Mouse (Mus musculus) intestine, postnatal 0 days (tissue): ENCODE data around the gene Tspan9. TPM values are rescaled to one million over a fixed set of nuclear protein-coding genes. Genes with fewer than 3 reads are reported as not detected.

Experiments used
- ATAC-seq: fragments of 200-750 bp; cut with Nextera tagmentation; 2 replicates; pipeline ENCODE4 v1.8.0; 2017; ENCODE audit warnings: mild to moderate bottlenecking, moderate TSS enrichment, moderate library complexity
- H3K27ac ChIP-seq: fragments of 300-500 bp; sonication (generic); 2 replicates; pipeline ENCODE4 v1.5.1; 2014; ENCODE audit warnings: mild to moderate bottlenecking, low read depth, low read length, moderate library complexity
- H3K27me3 ChIP-seq: fragments of 300-500 bp; sonication (generic); replicated peaks from 2 replicates; pipeline ENCODE4 v1.6.1; 2014; ENCODE audit warnings: low read length, mixed read lengths; ENCODE audit not compliant: control insufficient read depth, insufficient read depth
- H3K36me3 ChIP-seq: fragments of 300-500 bp; sonication (generic); 2 replicates; pipeline ENCODE4 v1.6.1; 2014; ENCODE audit warnings: mild to moderate bottlenecking, moderate library complexity; ENCODE audit not compliant: control insufficient read depth, insufficient read depth
- H3K4me1 ChIP-seq: fragments of 300-500 bp; sonication (generic); replicated peaks from 2 replicates; pipeline ENCODE4 v1.6.1; 2014; ENCODE audit warnings: antibody characterized with exemption, low read length, mixed read lengths; ENCODE audit not compliant: control insufficient read depth, insufficient read depth
- H3K4me2 ChIP-seq: fragments of 300-500 bp; sonication (generic); replicated peaks from 2 replicates; pipeline ENCODE4 v1.6.1; 2014; ENCODE audit warnings: low read depth, mild to moderate bottlenecking, moderate library complexity
- H3K4me3 ChIP-seq: fragments of 300-500 bp; sonication (generic); 2 replicates; pipeline ENCODE4 v1.5.1; 2014; ENCODE audit warnings: low read depth, low read length
- H3K9ac ChIP-seq: fragments of 300-500 bp; sonication (generic); 2 replicates; pipeline ENCODE4 v1.6.1; 2014; ENCODE audit warnings: mild to moderate bottlenecking, low read depth, low read length
- H3K9me3 ChIP-seq: fragments of 300-500 bp; sonication (generic); 2 replicates; pipeline ENCODE4 v1.6.1; 2016; ENCODE audit warnings: mixed run types; ENCODE audit not compliant: control insufficient read depth
- CTCF ChIP-seq: sonication (generic); IDR thresholded peaks from 2 replicates; pipeline ENCODE4 v1.5.1; 2016; ENCODE audit warnings: low read depth, mild to moderate bottlenecking, control low read depth, antibody characterized with exemption, moderate library complexity
- WGBS: fragments of 180-500 bp; shearing (Covaris S2); extraction: QIAGEN DNeasy Blood & Tissue Kit; methylation state at CpG from one replicate; pipeline ENCODE4 v1.1.7; 2014; 5-methylcytosine and 5-hydroxymethylcytosine counted together
- polyA plus RNA-seq: library from polyadenylated mRNA; unstranded; fragments of >200 nt; fragmentation: Nextera tagmentation; extraction: Ambion mirVana; gene quantifications from 2 replicates; pipeline ENCODE4 v1.2.1, GENCODE M21; 2015

Gene Tspan9
- polyA plus RNA-seq, 1 experiment from 2014 or later: 55.5 TPM

DNA sequence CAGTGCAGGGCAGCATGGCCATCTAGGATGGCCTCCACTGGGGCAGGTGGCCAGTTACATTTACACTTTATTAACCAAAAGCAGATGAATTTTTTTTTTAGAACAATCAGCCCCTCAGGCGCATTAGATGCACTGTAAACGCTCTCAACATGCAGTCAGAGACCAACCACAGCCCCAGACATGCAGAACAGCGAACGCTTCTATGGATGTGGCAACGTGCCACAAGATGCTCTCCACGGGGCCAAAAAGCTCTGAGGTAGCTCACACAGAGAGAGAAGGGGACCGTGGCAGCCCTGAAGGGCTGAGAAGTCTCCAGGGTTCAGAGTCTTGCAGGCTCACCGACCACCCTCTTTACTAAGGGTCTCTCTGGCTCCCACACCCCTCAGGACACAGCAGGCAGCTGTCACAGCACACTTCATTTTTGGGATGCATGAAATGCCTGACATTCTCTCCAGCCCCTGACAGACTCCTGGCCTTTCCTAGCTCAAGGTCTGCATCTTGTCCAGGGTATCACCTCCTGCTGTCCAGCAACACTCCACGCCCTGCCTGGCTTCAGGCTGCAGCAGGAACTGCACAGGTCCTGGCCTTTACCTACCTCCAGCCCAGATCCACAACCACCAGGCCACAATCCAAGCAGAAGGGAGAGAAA lies 63.7 kb downstream of the Tspan9 start:
- Histone ChIP-seq H3K4me3 (no peak overlapping the region), H3K9me3 (no peaks in the 10 kb centered on the region), H3K4me1 (0 out of 2 replicates have a peak, but pooled peaks cover 6% of the 10 kb centered on the region), H3K9ac (no peak overlapping the region), H3K36me3 (no peaks in the 10 kb centered on the region), H3K4me2 (no peak overlapping the region), H3K27ac (no peak overlapping the region), H3K27me3 (no peaks in the 10 kb centered on the region)
- no peak for TF ChIP-seq CTCF
- 72% methylated on average over 9 of the region's 9 CpGs for WGBS
- no peak for ATAC-seq

DNA sequence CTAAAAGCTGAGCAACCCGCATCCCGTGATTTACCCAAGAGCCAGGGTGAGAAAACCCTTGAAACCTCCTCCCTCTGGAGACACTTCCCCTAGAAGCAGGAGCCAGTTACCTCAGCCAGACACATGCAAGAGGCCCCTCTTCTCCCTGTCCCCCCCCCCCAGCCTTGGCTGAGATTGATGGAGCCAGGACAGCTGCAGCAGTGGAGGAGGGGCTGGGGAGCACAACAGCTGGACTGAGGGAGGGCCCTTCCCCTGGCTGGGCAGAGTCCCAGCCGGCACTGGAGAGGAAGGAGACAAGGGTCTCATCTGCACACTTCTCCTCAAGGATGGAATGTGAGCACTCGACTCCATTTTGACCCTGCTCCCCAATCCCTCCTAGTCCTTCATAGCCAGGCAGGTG lies 64.9 kb downstream of the Tspan9 start:
- no peak overlapping the region for H3K4me3 ChIP-seq
- H3K36me3 ChIP-seq: peaks cover 3% of the 10 kb centered on the region; the same call in 1 of the 2 replicates
- no peaks in the 10 kb centered on the region for H3K9me3 ChIP-seq
- H3K4me1 ChIP-seq: 0 out of 2 replicates have a peak, but pooled peaks cover 6% of the 10 kb centered on the region
- no peak overlapping the region for H3K4me2 ChIP-seq
- ATAC-seq: no peak
- H3K27ac ChIP-seq: no peak overlapping the region
- H3K27me3 ChIP-seq: no peaks in the 10 kb centered on the region
- no peak overlapping the region for H3K9ac ChIP-seq
- no peak for TF ChIP-seq CTCF
- 51% methylated on average over 4 of the region's 4 CpGs for WGBS

DNA sequence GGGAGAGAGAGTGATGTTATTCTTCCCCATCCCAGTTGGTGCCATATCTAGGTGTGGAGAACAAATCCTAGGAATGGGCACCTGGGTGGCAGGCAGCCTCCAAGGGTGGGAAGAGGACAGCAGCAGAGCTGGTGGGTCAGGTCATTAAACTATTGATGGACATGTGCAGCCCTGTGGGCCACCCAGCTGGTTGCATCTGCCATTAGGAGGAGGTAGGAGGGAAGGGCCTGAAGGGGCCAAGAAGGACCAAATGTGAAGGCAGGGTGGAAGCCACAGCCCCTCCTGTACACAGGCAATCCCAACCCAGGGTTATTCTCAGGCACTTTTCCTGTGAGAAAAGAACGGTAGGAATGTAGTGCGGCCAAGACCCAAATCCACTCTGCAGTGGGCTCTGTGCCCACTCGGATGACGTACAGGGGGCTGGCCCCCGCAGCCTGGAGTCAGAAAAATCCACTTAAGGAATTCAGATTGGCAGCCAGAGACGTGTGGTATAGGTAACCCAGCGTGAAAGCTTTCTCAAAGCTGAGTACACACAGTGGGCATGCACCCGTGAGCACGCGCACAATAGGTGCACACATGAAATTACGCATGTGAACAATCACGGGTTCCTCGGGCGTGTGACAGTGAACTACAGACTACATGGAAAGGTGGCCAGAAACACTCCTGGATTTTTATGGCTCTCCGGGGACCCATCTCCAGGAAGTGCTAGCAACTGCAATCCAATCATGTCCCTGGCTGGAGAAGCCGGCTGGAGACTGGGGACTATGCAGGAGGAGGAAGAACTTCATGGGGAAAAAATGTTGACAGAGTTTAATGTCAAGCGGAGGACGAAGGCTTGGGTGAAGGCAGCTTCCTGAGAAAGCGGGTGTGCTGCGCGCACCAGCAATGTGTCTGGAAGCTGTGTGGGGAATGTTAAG lies 67.0 kb downstream of the Tspan9 start:
- H3K4me2 ChIP-seq: no peak overlapping the region
- no peaks in the 10 kb centered on the region for H3K27me3 ChIP-seq
- H3K27ac ChIP-seq: no peak overlapping the region
- no peak overlapping the region for H3K9ac ChIP-seq
- ATAC-seq: no peak; the same call in 1 of the 2 replicates
- WGBS: 65% methylated on average over 21 of the region's 21 CpGs
- H3K36me3 ChIP-seq: peaks cover 3% of the 10 kb centered on the region; the same call in 1 of the 2 replicates
- 0 out of 2 replicates have a peak, but pooled peaks cover 6% of the 10 kb centered on the region for H3K4me1 ChIP-seq
- no peaks in the 10 kb centered on the region for H3K9me3 ChIP-seq
- no peak overlapping the region for H3K4me3 ChIP-seq
- TF ChIP-seq CTCF: no peak

DNA sequence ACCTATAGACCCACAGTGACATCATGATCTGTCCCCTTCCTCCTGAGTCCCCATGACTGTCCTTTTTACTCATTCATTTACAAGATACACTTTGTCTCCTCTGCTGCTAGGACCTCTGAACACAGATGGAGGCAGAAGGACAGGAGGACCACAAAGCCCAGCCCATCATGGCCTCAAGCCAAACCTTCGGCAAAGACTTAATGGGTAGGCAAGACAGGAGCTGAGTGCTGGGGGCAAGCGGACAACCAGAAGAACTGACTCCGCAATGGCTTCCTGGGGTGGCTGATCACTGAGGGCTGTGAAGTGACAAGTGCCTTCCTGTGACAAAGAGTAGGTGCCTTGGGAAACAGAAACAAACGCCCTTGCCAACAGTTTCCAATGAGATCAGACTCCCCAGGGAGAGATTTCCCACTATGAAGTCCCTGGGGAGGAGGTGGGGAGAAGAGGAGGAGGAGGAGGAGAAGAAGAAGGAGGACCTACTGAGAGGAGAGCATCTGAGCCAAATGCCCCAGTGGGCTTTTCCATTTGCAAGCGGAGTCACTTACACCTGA lies 67.9 kb downstream of the Tspan9 start:
- no peak for TF ChIP-seq CTCF
- no peak overlapping the region for H3K9ac ChIP-seq
- H3K4me1 ChIP-seq: 0 out of 2 replicates have a peak, but pooled peaks cover 6% of the 10 kb centered on the region
- 79% methylated on average over 5 of the region's 5 CpGs for WGBS
- H3K4me2 ChIP-seq: no peak overlapping the region
- ATAC-seq: no peak
- H3K27me3 ChIP-seq: no peaks in the 10 kb centered on the region
- no peak overlapping the region for H3K4me3 ChIP-seq
- H3K9me3 ChIP-seq: no peaks in the 10 kb centered on the region
- no peak overlapping the region for H3K27ac ChIP-seq
- peaks cover 3% of the 10 kb centered on the region; the same call in 1 of the 2 replicates for H3K36me3 ChIP-seq

DNA sequence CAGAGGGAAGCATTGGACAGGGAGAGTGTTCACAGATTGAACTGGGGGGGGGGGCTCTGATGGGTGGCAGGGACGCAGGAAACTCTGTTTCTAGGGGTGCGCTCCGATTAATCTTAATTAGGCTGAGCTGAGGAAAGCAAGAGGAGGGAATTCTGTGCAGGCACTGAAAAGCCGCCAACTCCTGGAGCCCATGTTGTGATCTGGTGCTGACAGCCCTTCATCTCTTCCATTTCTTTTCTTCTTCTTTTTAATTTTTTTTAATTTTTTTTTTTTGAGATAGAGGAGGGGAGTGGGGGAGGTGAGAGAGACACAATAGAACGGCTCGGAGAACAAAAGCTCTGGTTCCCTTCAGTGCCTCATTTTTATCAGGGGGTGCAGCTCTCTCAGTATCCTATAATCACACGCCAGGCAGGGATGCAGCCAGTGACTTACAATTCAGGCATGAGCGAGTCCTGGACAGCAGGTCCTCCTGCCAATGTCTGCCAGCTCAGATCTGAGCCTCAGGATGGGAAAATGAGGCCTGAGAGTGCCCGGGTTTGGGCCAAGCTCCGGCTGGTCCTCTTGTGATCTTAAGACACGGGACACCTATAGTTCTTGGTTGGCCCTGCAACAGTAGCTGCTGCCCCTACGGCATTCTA lies 72.4 kb downstream of the Tspan9 start:
- peaks cover 8% of the 10 kb centered on the region; the same call in 1 of the 2 replicates for H3K36me3 ChIP-seq
- no peak for TF ChIP-seq CTCF
- H3K27me3 ChIP-seq: no peaks in the 10 kb centered on the region
- ATAC-seq: no peak
- H3K4me1 ChIP-seq: 0 out of 2 replicates have a peak, but pooled peaks cover 1% of the 10 kb centered on the region
- no peak overlapping the region for H3K4me2 ChIP-seq
- no peaks in the 10 kb centered on the region for H3K9me3 ChIP-seq
- no peak overlapping the region for H3K4me3 ChIP-seq
- no peak overlapping the region for H3K27ac ChIP-seq
- no peak overlapping the region for H3K9ac ChIP-seq
- 84% methylated on average over 12 of the region's 12 CpGs for WGBS
